Mouse (Mus musculus): Measurements from ENCODE around the gene Atg4a. TPM values are rescaled to one million over a fixed set of nuclear protein-coding genes. Genes with fewer than 3 reads are reported as not detected.

Atg4a gene
- total RNA-seq, 2 experiments from 2014 or later, result 19.1 to 20.0 TPM

- no peak for DNase-seq
- intact Hi-C loops (cut with DNase I; ENCODE audit: low total_unique reads), result no loop called here
Measured at GRCm38 (mm10) chrX:141156696-141157095, 200.0 kb downstream of the Atg4a start.

- no peak for DNase-seq
- intact Hi-C loops (cut with DNase I; ENCODE audit: low total_unique reads), result no loop called here
Measured at GRCm38 (mm10) chrX:141157626-141158025, 200.9 kb downstream of the Atg4a start.

GRCm38 (mm10) chrX:141158160-141158559, 201.5 kb downstream of the Atg4a start:
- no peak for DNase-seq
- intact Hi-C loops (cut with DNase I; ENCODE audit: low total_unique reads), result no loop called here

GRCm38 (mm10) chrX:141160371-141160770, 203.7 kb downstream of the Atg4a start:
- DNase-seq, result no peak
- intact Hi-C loops (cut with DNase I; ENCODE audit: low total_unique reads), result no loop called here

GRCm38 (mm10) chrX:141165067-141165466, 208.4 kb downstream of the Atg4a start:
- intact Hi-C loops (cut with DNase I; ENCODE audit: low total_unique reads), result no loop called here
- no peak for DNase-seq

GRCm38 (mm10) chrX:141175353-141175752, 218.6 kb downstream of the Atg4a start:
- no peak for DNase-seq
- intact Hi-C loops (cut with DNase I; ENCODE audit: low total_unique reads), result no loop called here

- intact Hi-C loops (cut with DNase I; ENCODE audit: low total_unique reads), result no loop called here
- DNase-seq, result no peak
Measured at GRCm38 (mm10) chrX:141195036-141195435, 238.3 kb downstream of the Atg4a start.

GRCm38 (mm10) chrX:141198993-141199392, 242.3 kb downstream of the Atg4a start:
- no peak for DNase-seq
- intact Hi-C loops (cut with DNase I; ENCODE audit: low total_unique reads), result no loop called here

- peak; percentile 26 for DNase-seq
- intact Hi-C loops (cut with DNase I; ENCODE audit: low total_unique reads), result no loop called here
Measured at GRCm38 (mm10) chrX:141212802-141213201, 256.1 kb downstream of the Atg4a start.

Other genes with a start within 250 kb of the Atg4a start
- gene Tex13b, start 143.5 kb upstream of the Atg4a start, total RNA-seq (2021), result not detected
- gene Vsig1, start 49.3 kb upstream of the Atg4a start, total RNA-seq (2021), result not detected
- gene Psmd10, start 179 bp upstream of the Atg4a start, total RNA-seq (2021), result 10 to 100 TPM in 1 of 2 experiments, 1 to 10 TPM in 1; 10.0 to 12.5 TPM